Mouse (Mus musculus): ENCODE data around the gene Olfr455.
A peak's percentile ranks its signal among the peaks of the same experiment; 100 is the strongest.

The Olfr455 gene

DNA sequence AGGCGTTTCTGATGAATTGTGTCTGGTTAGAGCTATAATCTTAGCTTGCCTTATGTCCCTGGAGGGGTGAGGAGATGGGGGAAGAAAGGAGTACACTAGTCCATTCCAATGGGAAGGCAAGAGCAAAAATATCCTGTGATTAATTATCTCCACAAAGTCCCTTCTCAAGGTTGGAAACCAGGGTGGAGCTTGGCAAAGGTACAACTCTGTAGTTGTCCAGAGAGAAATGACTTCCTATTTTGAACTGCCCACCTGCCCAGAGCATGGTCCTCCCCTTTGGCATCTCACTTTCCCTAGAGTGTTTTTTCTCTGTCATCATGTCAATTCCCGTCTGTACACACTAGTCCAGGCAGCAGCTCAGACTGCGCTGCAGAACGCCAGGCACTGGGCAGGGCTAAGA lies at the start of gene Olfr455:
Gene Olfr455, minus strand, starts transcription at position 127 of the 400 bp plus-strand sequence.
- peak in 1 of 2 experiments; percentile 31 for DNase-seq

DNA sequence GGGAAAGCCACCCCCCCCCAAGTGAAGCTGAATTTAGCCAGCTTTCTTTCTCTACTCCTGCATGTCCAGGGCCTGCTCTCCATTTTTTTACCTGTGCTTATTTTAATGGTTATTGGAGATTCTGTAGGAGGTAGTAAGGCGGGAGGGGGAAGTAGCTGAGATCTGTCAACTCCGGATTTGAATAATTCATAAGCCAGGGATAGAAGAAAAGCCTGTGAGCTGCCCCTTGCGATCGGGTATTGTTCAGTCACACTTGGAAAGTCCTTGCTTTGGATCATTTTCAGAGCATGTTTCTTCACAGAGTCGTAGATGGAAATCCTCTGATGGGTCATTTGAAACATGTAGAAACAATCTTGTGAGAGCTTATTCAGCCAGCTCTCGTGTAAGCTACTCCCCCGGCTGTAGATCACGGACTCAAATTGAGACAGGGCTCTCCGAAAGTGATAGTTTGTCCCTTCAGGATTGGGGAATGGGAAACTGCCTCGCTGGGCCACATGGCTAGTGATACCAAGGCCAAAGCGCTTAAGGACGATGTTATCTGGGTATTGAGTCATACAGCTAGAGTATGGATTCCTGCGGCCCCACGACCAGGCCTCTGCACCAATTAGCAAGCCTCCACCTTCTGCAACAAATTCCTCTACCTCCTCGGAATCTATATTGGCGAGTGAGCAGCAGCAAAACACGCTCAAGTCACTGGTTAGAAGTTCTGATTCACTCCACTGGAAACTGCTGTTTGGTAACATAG lies 45.9 kb upstream of the Olfr455 start:
- no peak for DNase-seq

DNA sequence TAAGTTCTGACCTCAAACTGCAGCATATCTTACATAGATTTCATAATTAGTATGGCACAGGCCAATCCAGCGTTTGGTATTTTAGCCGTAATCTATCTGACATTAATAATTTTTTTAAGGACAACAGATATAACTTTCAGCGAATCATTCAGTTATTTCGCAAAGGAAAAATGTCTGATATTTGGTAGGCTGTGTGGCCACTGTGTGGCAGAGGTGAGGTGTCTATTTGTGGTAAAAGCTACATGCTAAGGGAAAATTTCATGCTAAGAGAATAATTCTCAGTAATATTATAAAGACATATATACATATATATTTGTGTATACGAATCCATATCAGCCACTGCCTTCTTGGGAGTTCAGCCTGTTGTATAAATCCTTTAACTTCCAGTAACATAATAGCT lies 39.2 kb upstream of the Olfr455 start:
- no peak for DNase-seq

DNA sequence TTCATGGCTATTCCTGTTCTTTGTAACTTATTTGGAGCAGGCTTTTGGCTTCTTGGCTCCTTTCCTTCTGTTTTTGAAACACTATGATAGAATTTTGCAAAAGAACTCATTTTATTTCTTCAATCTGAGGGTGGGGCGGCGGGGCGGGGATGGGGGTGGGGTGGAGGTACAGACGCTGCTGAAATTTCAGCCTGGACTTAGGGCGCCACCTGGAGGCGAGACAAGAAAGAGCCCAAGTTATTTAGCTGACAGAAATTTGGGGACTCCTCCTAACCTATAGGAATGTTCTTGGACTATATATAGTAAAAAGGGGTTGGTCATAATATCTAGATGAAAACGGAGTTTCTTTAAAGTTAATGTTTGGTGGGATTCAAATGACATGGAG lies 36.1 kb upstream of the Olfr455 start:
- DNase-seq, result peak; percentile 69 to 72

DNA sequence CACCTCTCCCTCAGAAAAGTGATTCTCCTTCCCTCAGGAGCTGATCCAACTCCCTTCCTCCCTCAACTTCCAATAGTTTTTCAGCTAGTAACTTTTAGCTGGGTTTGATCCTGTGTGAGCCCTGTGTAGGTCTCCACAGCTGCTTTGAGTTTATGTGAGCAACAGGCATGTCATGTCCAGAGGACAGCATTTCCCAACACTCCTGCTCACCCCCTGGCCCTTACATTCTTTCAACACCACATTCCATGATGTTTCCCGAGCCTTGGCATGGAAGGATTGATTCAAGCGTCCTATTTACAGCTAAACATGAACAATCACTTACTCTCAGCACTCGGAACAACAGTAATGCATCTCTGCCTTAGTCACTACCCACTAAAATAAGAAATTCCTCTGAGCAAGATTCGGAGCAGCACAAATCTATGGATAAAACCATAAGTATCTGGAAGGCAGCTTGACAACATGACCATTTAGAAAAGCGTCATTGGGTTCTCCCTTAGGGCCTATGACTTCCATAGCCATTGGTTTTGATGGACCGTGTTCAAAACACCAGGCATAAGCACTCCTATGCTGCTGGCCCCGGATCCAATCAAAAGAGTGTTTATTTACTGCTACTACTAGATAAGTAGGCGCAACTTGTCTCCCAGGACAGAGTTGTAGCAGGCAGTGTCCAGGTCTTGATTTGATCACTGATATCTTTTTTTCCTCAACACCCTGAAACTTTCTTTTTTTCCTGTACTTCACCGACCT lies 35.5 kb upstream of the Olfr455 start:
- peak; percentile 32 to 53 for DNase-seq

DNA sequence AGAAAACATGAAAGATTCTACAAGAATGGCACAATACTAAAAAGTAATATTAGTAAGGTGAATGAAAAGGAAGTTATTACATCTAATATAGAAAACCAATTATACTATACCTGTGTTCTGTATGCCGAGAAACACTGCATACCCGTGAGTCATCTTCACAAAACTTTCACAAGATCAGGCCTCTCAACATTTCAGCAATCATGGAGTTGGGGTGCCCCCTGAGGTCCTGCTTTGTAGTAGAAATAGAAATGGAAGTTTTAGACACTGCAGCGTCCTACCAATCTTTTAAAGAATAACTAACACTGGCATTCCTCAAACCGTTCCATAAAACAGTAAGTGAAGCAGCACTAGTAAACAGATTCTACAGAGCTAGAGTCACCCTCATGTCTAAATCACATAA lies 31.3 kb upstream of the Olfr455 start:
- DNase-seq, result no peak

DNA sequence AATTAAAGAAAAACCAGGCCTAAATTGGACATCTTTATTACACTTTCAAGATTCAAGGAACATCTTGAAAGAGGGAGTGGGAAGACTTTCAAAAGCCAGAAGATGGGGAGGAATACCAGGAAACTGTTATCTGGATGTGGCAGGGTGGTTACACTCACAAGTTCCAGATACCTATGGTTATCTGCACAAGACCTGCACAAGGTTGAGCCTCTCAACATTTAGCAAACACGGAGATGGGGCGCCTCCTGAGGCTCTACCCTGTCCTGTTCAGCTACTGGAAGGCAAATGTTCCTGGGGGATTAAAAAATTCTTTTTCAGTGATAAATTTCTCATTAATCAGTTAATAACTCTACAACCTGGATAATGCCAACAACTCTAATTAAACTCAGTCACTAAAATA lies 30.0 kb upstream of the Olfr455 start:
- no peak for DNase-seq

DNA sequence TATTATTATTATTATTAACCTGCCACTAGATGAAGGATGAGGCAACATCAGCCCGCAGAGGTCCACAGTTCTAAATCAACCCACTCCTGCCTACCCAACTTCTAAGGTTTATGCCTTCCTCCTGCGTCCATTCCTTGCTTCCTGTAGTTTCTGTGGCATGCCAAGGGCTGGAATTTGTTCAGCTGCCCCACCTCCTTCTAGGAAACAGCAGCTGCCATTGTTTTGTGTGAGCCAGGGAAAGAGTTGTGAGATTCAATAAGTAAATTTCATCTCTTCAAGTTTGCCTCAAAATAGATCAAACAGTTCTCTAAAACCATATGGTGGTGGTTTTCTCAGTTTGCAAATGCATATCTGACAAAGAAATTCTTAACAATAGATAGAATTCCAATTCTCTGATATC lies 20.8 kb upstream of the Olfr455 start:
- no peak for DNase-seq

DNA sequence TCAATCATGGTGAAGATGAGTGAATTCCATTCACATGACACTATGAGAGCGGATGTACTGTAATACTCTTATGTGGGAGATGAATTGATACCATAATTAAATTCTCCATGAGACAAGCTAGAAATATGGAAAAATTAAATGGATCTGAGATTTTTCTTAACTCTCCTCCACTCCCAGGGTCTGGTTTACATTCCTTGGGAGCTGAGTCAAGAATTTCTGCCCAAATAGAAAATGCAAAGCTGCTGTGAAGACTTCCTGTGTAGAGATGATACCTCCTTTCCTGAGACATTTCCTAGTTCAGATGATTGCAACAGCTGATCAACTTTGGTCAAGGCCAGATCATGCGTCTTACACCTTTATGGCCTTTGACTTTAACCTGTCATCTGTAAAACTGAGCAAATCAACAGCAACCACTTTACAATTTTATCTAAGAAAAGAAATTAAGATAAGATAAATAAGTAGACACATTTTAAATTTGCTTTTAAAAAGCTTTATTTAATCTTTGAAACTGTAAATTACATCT lies 18.8 kb upstream of the Olfr455 start:
- DNase-seq, result no peak

DNA sequence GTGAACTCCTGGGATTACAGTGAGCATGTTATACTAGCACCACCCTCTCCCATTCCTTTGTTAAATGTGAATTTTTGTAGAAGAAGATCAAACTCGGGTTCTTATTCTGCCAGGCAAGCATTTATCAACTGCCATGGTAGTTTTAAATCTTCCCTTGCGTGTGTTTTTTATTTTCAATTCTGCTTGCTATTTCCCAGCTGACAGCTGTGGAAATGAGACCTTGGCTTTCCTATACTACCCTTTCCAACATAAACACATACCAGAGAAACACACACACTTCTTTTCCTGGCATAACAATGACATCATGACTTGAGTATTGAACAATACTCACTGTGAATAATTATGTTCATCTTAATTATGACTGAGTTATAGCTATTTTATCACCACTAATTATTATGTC lies 14.9 kb upstream of the Olfr455 start:
- no peak for DNase-seq

DNA sequence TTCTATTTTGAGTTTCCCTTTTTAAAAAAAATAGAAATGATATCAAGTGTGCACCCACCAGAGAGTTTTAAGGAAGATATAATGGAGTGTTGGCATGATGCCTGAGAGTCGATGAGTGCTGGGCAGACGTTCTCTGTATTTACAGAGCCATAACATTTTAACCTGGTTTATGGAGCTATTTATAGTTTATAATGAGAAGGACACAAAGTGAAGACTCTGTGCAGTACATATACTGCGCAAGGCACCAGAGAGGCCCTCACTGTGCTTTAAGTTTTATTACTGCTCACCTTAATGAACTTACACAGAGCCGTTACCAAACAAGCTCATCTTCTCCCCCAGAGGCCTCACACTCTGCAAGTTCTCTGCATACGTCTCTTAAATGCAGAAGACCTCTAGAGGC lies 13.5 kb upstream of the Olfr455 start:
- no peak for DNase-seq

DNA sequence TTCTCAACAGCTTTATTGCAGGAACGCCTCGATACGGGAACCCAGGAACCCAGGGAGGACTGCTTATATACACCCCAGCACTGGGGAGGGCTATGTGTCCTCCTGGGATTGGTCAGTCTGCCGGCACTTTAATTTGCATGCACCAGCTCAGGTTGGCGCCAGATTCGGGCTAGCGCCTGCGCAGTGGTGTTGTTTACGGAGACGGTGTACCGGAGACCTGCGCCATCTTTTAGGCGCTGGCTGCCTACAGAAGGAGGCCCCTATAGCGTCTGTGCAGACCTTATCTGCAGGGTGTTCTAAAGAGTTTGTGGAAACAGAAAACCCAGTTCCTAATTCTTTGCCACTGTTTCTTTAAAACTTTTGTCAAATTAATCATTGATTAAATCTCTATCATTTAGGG lies 11.3 kb upstream of the Olfr455 start:
- no peak for DNase-seq

DNA sequence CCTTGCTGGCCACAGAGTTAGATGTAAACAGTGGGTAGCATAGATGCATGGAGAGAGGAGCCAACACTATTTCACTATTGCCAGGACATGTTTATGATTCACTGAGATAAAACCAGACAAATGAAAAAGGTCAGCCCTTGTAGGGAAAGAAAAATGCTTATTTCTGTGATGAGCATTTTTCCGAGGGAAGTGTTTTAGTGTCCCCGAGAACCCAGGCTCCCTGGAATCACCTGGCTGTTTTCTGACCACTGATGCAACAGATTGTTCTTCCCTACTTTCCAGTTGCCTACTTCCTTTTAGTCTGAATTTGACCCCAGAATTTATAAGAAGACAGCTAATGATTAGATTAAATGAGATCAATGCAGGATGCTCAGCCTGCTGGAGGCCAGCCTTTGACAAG lies 1.2 kb downstream of the Olfr455 start:
- DNase-seq, result no peak

DNA sequence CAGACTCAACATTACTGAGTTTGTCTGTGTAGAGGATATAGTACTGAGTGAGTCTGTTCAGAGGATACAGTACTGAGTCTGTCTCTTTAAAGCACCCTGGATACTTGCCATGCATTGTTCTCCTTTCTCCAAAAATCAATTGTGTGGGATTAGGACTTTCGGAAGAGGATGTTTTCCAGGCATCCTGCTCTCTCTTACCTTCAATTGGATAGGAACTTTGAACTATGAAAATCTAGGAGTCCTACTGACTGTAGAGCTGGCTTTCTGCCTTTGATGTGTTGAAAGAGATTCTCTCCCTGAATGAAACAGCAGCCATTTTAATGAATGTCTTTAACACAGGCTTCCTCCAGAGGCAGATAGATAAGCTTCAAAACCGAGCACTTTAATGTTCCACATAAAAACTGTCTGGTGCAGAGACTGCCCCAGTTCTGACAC lies 1.9 kb downstream of the Olfr455 start:
- no peak for DNase-seq

DNA sequence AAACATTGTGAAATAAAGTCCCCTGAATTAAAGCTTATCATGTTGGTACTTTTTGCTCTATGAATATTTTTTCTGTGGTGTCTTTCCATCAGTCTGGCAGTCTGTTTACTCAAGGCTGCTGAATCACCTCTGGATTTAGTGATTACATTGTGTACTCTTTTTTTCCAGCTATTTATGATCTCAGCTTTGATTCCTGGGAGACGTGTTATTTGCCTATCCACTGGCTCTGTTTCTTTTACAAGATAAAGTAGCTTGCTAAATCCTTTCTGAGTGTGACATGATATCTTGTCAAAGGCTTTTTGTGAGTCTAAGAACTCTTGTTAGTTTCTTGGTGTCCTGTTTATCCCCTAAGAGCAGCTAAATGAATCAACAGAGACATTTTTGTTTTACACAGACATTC lies 2.5 kb downstream of the Olfr455 start:
- DNase-seq, result no peak

DNA sequence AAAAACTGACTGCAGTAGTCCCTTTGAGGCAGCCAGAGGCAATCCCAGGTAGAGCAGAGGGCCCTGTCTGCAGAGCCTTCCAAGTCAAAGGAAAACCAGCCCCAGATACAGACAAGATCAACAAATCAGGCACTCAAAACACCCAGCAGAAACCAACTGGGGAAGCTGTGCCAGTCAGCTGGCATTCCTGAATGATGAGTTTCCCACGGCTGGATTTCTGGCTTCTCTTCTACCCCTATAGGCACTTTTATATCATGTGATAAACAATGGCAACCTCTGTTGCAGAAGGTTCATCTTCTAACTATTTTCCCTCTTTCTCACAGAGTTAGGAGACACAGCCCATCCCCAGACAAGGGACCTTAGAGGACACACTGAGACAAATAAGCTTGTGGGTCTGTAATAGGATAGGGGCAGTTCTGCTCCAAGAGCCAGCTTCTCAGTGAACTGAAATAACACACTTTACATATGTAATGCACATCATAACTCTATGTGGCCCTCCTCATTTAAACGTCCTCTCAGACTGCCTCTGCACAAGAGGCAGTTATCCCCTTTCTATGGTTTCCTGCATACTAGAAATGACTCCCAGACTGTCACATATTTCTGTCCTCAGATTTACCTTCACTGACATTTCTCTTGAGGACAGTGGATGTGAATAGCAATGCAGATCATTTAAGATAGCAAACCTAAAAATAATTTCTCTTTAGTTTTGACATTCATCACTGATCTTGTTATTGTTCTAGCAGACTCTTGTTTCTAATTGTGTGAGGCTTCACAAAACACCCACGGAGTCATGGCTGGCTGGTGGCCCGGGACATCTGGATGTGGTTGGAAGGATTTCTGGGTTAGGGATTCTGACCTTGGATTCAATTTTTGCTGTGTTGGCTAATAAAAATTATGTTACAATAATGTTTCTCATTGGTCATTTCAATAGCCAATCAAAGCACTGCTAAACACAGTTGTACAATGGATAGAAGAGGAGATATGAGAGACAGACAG lies 5.1 kb downstream of the Olfr455 start:
- peak; percentile 47 to 79 for DNase-seq

DNA sequence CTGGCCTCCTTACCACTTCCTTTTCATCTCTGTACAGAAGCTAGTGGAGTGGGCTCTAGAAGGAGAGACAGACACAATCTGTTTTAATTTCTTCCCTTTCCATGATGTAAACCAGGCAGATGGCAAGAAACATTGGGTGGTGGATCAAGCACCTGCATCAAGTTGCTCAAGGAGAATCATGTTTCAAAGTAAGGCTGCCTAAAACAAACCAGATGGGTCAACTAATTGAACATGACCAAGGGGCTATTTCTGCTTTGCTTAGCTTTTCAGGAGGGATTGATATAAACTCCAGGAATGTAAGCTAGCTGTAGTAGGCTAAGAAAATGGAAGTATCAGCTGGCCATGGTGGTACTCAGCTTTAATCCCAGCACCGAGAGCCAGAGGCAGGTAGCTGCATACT lies 6.7 kb downstream of the Olfr455 start:
- DNase-seq, result no peak

DNA sequence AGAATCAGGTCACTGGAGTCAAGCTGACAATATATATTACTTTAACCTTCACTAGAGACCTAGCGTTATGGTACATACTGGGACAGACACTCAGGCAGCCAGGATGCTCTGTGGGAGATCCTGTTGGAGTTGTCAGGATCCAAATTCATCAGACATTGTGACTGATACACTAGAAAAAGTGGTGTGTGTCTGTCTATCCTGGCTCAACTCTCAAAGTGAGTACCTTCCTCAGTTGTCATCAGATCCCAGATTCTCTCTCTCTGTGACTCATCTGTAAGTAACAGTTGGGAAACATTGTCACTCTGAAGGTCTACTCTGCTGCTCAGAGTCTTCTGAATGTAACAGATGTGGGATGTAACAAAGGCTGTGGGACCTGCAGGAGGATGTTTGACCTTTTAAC lies 7.7 kb downstream of the Olfr455 start:
- DNase-seq, result no peak

DNA sequence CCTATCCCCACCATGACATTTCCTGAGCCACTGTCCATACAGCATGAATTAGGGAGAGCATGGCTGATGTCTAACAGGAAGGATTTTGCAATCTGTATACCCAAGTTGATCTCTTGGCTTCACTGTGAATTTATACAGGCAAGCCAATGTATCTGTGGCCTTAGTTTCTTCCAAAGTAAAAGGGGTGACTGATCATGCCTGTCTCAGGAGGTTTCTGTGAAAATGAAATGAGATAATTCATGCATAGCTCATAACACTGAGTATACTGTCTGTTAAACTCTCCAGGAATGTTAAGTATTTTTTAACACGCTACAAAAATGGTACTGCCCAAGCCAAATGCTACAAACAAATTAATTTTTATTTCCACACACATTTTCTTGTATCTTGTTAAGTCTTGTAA lies 33.9 kb downstream of the Olfr455 start:
- no peak for DNase-seq

DNA sequence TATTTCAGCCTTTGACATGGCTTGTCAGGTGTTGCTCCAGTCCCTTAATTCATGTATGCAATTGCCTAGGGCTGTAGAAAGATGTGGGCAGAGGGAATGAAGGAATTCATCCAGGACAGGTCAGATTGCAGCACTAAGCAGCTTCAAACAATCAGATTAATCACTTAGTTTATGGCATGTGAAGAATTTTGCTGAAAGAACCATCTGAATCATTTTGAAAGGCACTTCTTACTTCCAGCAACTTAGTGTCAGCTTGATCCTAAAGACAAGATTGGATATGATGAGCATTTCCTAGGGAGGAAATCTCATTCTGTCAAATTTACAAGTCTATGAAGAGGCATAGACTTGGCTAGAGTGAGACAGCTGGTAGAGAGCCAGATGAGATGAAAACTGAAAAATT lies 38.1 kb downstream of the Olfr455 start:
- no peak for DNase-seq

DNA sequence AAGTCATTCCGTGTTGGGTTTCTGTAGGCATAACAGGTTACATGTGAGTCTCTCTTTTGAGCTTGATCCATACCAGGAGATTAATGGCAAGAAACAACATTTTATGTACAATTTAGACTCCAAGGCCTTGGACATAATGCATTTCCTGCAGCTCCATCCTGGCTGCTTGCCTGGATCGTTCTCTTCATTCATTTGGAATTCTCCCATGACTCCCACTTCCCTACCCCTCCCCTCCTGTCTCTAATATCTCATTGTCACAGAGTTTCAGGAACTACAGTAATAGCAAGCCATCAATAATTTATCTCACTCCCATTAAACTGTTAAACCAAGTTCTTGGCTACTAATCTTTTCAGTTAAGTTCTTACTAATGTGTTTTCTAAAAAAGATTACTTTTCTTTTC lies 43.9 kb downstream of the Olfr455 start:
- DNase-seq, result peak in 1 of 2 experiments; percentile 8

DNA sequence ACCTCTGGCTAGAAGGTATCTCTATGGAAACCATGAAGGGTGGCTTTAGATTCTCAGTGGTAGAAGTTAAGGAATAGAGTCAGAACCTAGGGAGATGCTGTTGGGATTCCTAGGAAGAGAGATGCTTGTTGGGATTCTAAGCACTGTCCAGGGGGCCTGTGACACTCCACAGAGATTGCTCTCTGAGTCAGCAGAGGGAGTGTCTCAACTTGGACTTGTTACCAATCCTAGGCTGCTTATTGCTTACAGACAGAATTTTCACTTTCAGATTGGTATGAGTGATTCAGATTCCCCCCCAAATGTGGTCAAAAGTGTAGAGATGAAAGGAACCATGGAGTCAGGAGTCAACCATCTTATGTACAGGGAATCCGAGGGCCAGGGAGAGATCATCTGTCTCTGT lies 57.7 kb downstream of the Olfr455 start:
- no peak for DNase-seq

DNA sequence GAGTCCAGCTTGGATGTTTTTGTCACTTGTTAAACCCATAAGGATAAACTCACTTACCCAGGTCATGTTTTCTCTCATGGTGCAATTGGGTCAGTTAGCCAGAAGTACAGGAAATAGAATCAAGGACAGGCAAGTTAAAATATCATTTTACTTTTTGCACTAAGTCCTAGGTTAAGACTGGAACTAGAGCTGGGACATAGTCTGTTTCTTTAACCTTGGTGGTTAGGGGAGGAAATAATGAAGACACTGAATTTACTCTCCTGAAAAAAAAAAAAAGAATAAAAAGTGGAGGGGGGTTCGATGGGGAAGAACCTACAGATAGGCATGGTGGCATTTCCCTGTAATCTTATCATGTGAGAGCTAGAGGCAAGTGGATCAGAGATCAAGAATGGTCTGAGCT lies 60.3 kb downstream of the Olfr455 start, which contains the start of gene Olfr456:
Gene Olfr456, minus strand, starts transcription at position 101 of the 400 bp plus-strand sequence.
- DNase-seq, result no peak

Data from lung, postnatal 4 days (tissue).